Mouse (Mus musculus): ENCODE measurements around the gene Ccdc63. TPM values are rescaled to one million over a fixed set of nuclear protein-coding genes. Genes with fewer than 3 reads are reported as not detected.

The Ccdc63 gene
- total and polyA plus RNA-seq, 2 experiments from 2014 or later: 0.26 TPM; not detected in 1

DNA sequence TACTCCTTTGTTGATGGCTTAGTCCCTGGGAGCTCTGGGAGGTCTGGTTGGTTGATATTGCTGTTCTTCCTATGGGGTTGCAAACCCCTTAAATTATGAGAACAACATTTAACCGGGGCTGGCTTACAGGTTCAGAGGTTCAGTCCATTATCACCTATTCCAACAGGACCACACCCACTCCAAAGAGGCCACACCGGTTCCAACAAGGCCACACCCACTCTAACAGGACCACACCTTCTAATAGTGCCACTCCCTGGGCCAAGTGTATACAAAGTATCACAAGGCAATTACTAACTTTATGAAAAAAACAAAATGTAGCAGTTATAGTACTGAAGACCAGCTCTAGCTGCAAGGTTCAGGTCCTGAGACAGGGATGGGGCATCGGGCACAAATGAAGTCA, 56.2 kb downstream of the Ccdc63 start:
- Histone ChIP-seq H3K27ac (ENCODE audit: low read depth) (no peak overlapping the region), H3K4me2 (ENCODE audit: low read depth, low read length) (no peak overlapping the region), H3K4me3 (ENCODE audit: low read depth, low read length) (no peak overlapping the region), H3K4me1 (ENCODE audit: control insufficient read depth, insufficient read depth) (peaks cover 10% of the 10 kb centered on the region; the same call in 1 of the 2 replicates), H3K27me3 (ENCODE audit: control insufficient read depth, insufficient read depth, low read length) (no peaks in the 10 kb centered on the region), H3K36me3 (replicated peaks; ENCODE audit: control insufficient read depth, insufficient read depth, low read length) (no peaks in the 10 kb centered on the region), H3K9me3 (replicated peaks; ENCODE audit: control insufficient read depth, low read length) (no peaks in the 10 kb centered on the region), H3K9ac (replicated peaks; ENCODE audit: low read depth, low read length) (no peak overlapping the region)
- no peak for DNase-seq (ENCODE audit: low spot score)
- 55% methylated on average over 3 of the region's 3 CpGs for WGBS
- ATAC-seq (ENCODE audit: insufficient read depth, low read depth): no peak
- TF ChIP-seq CTCF (IDR thresholded peaks at IDR 0.05; ENCODE audit: low read depth) (no peak), EP300 (IDR thresholded peaks at IDR 0.05; ENCODE audit: low read depth) (no peak)

DNA sequence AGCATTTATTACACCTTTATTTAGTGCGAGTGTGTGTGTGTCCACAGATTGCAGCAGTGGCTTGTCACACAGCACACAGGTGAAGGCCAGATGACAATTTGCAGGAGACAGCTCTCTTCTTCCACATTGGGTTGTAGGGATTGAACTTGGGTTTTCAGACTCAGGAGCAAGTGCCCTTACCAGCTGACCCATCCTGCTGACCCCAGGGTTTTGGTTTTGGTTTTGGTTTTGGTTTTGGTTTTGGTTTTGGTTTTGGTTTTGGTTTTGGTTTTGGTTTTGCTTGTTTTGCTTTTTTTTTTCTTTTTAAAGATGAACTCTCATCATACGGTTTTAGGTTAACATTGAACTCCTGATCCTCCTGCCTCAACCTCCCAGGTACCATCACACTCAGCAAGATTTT, 57.3 kb downstream of the Ccdc63 start:
- DNase-seq (ENCODE audit: low spot score) (no peak), ATAC-seq (ENCODE audit: insufficient read depth, low read depth) (no peak)
- TF ChIP-seq CTCF (IDR thresholded peaks at IDR 0.05; ENCODE audit: low read depth) (no peak), EP300 (IDR thresholded peaks at IDR 0.05; ENCODE audit: low read depth) (no peak)
- Histone ChIP-seq H3K4me1 (ENCODE audit: control insufficient read depth, insufficient read depth) (peaks cover 10% of the 10 kb centered on the region; the same call in 1 of the 2 replicates), H3K4me3 (ENCODE audit: low read depth, low read length) (no peak overlapping the region), H3K27me3 (ENCODE audit: control insufficient read depth, insufficient read depth, low read length) (no peaks in the 10 kb centered on the region), H3K4me2 (ENCODE audit: low read depth, low read length) (no peak overlapping the region), H3K36me3 (replicated peaks; ENCODE audit: control insufficient read depth, insufficient read depth, low read length) (no peaks in the 10 kb centered on the region), H3K9ac (replicated peaks; ENCODE audit: low read depth, low read length) (no peak overlapping the region), H3K27ac (ENCODE audit: low read depth) (no peak overlapping the region), H3K9me3 (replicated peaks; ENCODE audit: control insufficient read depth, low read length) (no peaks in the 10 kb centered on the region)
- WGBS: 94% methylated on average over 2 of the region's 2 CpGs

DNA sequence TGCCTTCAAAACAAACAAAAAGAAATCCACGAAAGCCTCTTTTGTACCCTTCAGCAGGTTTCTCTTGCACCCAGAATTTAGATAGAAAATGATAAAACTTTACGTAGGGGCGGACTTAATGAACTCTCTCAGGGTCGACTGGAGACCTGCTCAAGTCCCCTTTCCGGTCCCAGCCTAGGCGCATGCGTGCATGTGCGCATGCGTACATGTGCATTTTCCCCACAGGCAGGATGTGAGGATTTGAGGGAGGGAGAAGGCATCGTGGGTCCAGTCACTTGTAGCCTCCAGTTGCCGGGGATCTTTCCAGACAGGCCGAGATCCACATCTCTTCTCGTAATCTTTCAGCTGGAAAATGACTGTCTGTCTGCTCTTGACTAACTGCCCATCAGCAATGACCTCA, 59.2 kb downstream of the Ccdc63 start:
- WGBS: 90% methylated on average over 13 of the region's 13 CpGs

DNA sequence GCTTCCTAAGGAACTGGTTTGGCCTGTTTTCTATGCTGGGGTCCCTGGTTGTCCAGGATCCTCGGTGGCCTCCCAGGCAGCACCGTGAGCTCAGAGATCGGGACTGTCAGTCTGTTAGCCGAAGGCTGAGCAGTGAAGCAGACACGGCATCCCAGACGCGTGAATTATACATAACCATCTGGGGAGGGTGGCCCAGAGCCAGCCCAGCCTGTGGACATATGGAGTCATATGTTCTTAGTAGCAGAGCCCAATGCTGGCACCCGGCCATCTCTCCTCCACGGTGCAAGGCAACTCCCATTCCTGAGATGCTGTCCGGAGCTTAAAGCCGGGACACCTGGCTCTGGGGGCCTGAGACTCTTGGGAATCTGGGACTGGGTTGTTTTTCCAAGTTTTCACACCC, 59.7 kb downstream of the Ccdc63 start:
- ATAC-seq (ENCODE audit: insufficient read depth, low read depth) (peak; percentile 35; the same call in 1 of the 2 replicates), DNase-seq (ENCODE audit: low spot score) (no peak)
- Histone ChIP-seq H3K9me3 (replicated peaks; ENCODE audit: control insufficient read depth, low read length) (no peaks in the 10 kb centered on the region), H3K4me2 (ENCODE audit: low read depth, low read length) (no peak overlapping the region), H3K27ac (ENCODE audit: low read depth) (no peak overlapping the region), H3K27me3 (ENCODE audit: control insufficient read depth, insufficient read depth, low read length) (no peaks in the 10 kb centered on the region), H3K4me3 (ENCODE audit: low read depth, low read length) (no peak overlapping the region), H3K4me1 (ENCODE audit: control insufficient read depth, insufficient read depth) (peaks cover 8% of the 10 kb centered on the region; the same call in 1 of the 2 replicates), H3K36me3 (replicated peaks; ENCODE audit: control insufficient read depth, insufficient read depth, low read length) (no peaks in the 10 kb centered on the region), H3K9ac (replicated peaks; ENCODE audit: low read depth, low read length) (no peak overlapping the region)
- no peak for TF ChIP-seq EP300 (IDR thresholded peaks at IDR 0.05; ENCODE audit: low read depth)
- TF ChIP-seq CTCF (IDR thresholded peaks at IDR 0.05; ENCODE audit: low read depth): no peak
- WGBS: 24% methylated on average over 11 of the region's 11 CpGs

More for the DNA sequence above, 59.2 kb downstream of the Ccdc63 start:
- no peaks in the 10 kb centered on the region for H3K27me3 ChIP-seq (ENCODE audit: control insufficient read depth, insufficient read depth, low read length)
- H3K36me3 ChIP-seq (replicated peaks; ENCODE audit: control insufficient read depth, insufficient read depth, low read length): no peaks in the 10 kb centered on the region
- no peak overlapping the region for H3K4me2 ChIP-seq (ENCODE audit: low read depth, low read length)
- H3K9ac ChIP-seq (replicated peaks; ENCODE audit: low read depth, low read length): no peak overlapping the region
- DNase-seq (ENCODE audit: low spot score) (no peak), ATAC-seq (ENCODE audit: insufficient read depth, low read depth) (no peak)
- no peak overlapping the region for H3K27ac ChIP-seq (ENCODE audit: low read depth)
- TF ChIP-seq EP300 (IDR thresholded peaks at IDR 0.05; ENCODE audit: low read depth) (no peak), CTCF (IDR thresholded peaks at IDR 0.05; ENCODE audit: low read depth) (no peak)
- no peak overlapping the region for H3K4me3 ChIP-seq (ENCODE audit: low read depth, low read length)
- no peaks in the 10 kb centered on the region for H3K9me3 ChIP-seq (replicated peaks; ENCODE audit: control insufficient read depth, low read length)
- peaks cover 10% of the 10 kb centered on the region; the same call in 1 of the 2 replicates for H3K4me1 ChIP-seq (ENCODE audit: control insufficient read depth, insufficient read depth)

DNA sequence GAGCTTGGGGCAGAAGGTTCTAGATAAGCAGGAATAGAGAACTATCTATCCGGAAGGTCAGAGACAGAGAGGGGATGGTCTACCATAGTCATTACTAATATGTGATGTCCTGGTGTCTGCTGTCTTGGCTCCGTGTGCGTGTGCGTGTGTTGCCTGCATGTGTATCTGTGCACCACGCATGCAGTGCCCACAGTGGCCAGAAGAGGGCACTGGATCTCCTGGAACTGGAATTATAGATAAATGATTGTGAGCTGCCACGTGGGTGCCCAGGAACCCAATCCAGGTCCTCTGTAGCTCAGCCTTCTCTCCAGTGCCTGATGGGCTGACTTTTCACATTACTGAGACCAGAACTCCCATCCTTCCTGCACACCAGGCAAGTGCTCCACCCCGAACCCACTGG, 60.8 kb downstream of the Ccdc63 start:
- no peak overlapping the region for H3K4me3 ChIP-seq (ENCODE audit: low read depth, low read length)
- WGBS: 85% methylated on average over 7 of the region's 7 CpGs
- H3K27ac ChIP-seq (ENCODE audit: low read depth): no peak overlapping the region
- H3K9ac ChIP-seq (replicated peaks; ENCODE audit: low read depth, low read length): no peak overlapping the region
- no peaks in the 10 kb centered on the region for H3K27me3 ChIP-seq (ENCODE audit: control insufficient read depth, insufficient read depth, low read length)
- no peak for DNase-seq (ENCODE audit: low spot score)
- H3K4me2 ChIP-seq (ENCODE audit: low read depth, low read length): no peak overlapping the region
- no peak for ATAC-seq (ENCODE audit: insufficient read depth, low read depth)
- H3K36me3 ChIP-seq (replicated peaks; ENCODE audit: control insufficient read depth, insufficient read depth, low read length): no peaks in the 10 kb centered on the region
- TF ChIP-seq CTCF (IDR thresholded peaks at IDR 0.05; ENCODE audit: low read depth): peak; percentile 36
- TF ChIP-seq EP300 (IDR thresholded peaks at IDR 0.05; ENCODE audit: low read depth): no peak
- H3K4me1 ChIP-seq (ENCODE audit: control insufficient read depth, insufficient read depth): no peaks in the 10 kb centered on the region
- H3K9me3 ChIP-seq (replicated peaks; ENCODE audit: control insufficient read depth, low read length): no peaks in the 10 kb centered on the region

DNA sequence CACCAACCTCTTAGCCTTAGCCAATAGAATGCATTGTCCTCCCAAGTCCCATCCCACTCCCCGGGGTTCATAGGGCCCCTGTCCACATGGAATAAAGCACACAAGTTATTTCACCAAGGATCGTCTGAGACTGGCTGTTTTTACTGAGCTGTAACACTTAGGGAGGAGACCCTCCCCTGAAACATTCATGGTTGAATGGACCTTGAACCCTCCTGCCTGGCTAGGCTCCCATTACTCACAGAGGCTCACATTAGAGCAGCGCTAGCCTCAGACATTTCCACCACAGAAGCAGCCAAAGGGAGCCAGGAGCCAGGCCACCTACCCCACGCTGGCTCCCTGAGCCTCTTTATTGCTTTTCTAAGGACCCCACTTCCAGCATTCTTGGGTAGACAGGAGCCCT, 63.4 kb downstream of the Ccdc63 start:
- TF ChIP-seq EP300 (IDR thresholded peaks at IDR 0.05; ENCODE audit: low read depth): no peak
- TF ChIP-seq CTCF (IDR thresholded peaks at IDR 0.05; ENCODE audit: low read depth): no peak
- H3K36me3 ChIP-seq (replicated peaks; ENCODE audit: control insufficient read depth, insufficient read depth, low read length): no peaks in the 10 kb centered on the region
- H3K4me3 ChIP-seq (ENCODE audit: low read depth, low read length): no peak overlapping the region
- no peak overlapping the region for H3K9ac ChIP-seq (replicated peaks; ENCODE audit: low read depth, low read length)
- H3K27me3 ChIP-seq (ENCODE audit: control insufficient read depth, insufficient read depth, low read length): no peaks in the 10 kb centered on the region
- no peak overlapping the region for H3K4me2 ChIP-seq (ENCODE audit: low read depth, low read length)
- H3K9me3 ChIP-seq (replicated peaks; ENCODE audit: control insufficient read depth, low read length): no peaks in the 10 kb centered on the region
- no peaks in the 10 kb centered on the region for H3K4me1 ChIP-seq (ENCODE audit: control insufficient read depth, insufficient read depth)
- 75% methylated on average over 4 of the region's 4 CpGs for WGBS
- DNase-seq (ENCODE audit: low spot score) (no peak), ATAC-seq (ENCODE audit: insufficient read depth, low read depth) (no peak)
- no peak overlapping the region for H3K27ac ChIP-seq (ENCODE audit: low read depth)

Measured in heart, postnatal 0 days (tissue).